Mouse (Mus musculus) CD8-positive naive resting alpha-beta T cell, adult 2 months (primary cell): Measurements from ENCODE around the gene 1600014C23Rik.

Experiments
- DNase-seq, 2 experiments: peaks; one replicate each; pipeline ENCODE4 v3.0.0; 2022; ENCODE audit warnings: low read depth in 2 of 2, low spot score in 2 of 2

Gene 1600014C23Rik

GRCm38 (mm10) chr17:45752678-45753077 is 19.0 kb upstream of the 1600014C23Rik start:
- DNase-seq = no peak

- DNase-seq = no peak
Observed at GRCm38 (mm10) chr17:45752053-45752452, 18.4 kb upstream of the 1600014C23Rik start.

GRCm38 (mm10) chr17:45751359-45751758 is 17.7 kb upstream of the 1600014C23Rik start:
- no peak for DNase-seq

- no peak for DNase-seq
Observed at GRCm38 (mm10) chr17:45749100-45749499, 15.5 kb upstream of the 1600014C23Rik start.

- DNase-seq = peak in 1 of 2 experiments; percentile 18
Observed at GRCm38 (mm10) chr17:45747858-45748785, 14.5 kb upstream of the 1600014C23Rik start.

GRCm38 (mm10) chr17:45747293-45747692 is 13.6 kb upstream of the 1600014C23Rik start:
- DNase-seq = no peak

- no peak for DNase-seq
Observed at GRCm38 (mm10) chr17:45746755-45747154, 13.1 kb upstream of the 1600014C23Rik start.

- no peak for DNase-seq
Observed at GRCm38 (mm10) chr17:45745629-45746028, 12.0 kb upstream of the 1600014C23Rik start.

GRCm38 (mm10) chr17:45742371-45743147 is 8.9 kb upstream of the 1600014C23Rik start:
- DNase-seq = no peak

GRCm38 (mm10) chr17:45737078-45737601 is 3.5 kb upstream of the 1600014C23Rik start:
- DNase-seq = no peak

- DNase-seq = no peak
Observed at GRCm38 (mm10) chr17:45736311-45737077, 2.9 kb upstream of the 1600014C23Rik start.

GRCm38 (mm10) chr17:45735382-45736310 is 2.0 kb upstream of the 1600014C23Rik start:
- DNase-seq = peak; percentile 57 to 66

GRCm38 (mm10) chr17:45734881-45735280 is 1.2 kb upstream of the 1600014C23Rik start:
- DNase-seq = no peak

- DNase-seq = no peak
Observed at GRCm38 (mm10) chr17:45734333-45734732, 689 bp upstream of the 1600014C23Rik start.

GRCm38 (mm10) chr17:45733038-45733734 is 458 bp downstream of the 1600014C23Rik start:
- DNase-seq = no peak

- DNase-seq = peak; percentile 77 to 85
Observed at GRCm38 (mm10) chr17:45731172-45731864, 2.3 kb downstream of the 1600014C23Rik start.

- DNase-seq = no peak
Observed at GRCm38 (mm10) chr17:45730696-45731095, 2.9 kb downstream of the 1600014C23Rik start.

GRCm38 (mm10) chr17:45729387-45729786 is 4.3 kb downstream of the 1600014C23Rik start:
- DNase-seq = no peak
